Mouse (Mus musculus) hindbrain, embryonic 11.5 days (tissue): Measurements from ENCODE around the gene Gm10309. TPM values are rescaled to one million over a fixed set of nuclear protein-coding genes. Genes with fewer than 3 reads are reported as not detected.

Experiments used
- ATAC-seq: fragments of 200-750 bp; cut with Nextera tagmentation; 2 replicates; pipeline ENCODE4 v1.8.0; 2017; ENCODE audit warnings: mild to moderate bottlenecking, moderate TSS enrichment, moderate library complexity; ENCODE audit not compliant: low FRiP score
- DNase-seq: peaks from one replicate; pipeline ENCODE4 v3.0.0-alpha.2; 2015; ENCODE audit warnings: low spot score
- H3K27ac ChIP-seq: fragments of 300-500 bp; sonication (generic); 2 replicates; pipeline ENCODE4 v1.5.1; 2014; ENCODE audit warnings: mild to moderate bottlenecking, low read depth, low read length
- H3K27me3 ChIP-seq: fragments of 300-500 bp; sonication (generic); 2 replicates; pipeline ENCODE4 v1.6.1; 2014; ENCODE audit warnings: mild to moderate bottlenecking, low read length, moderate library complexity, mixed read lengths; ENCODE audit not compliant: control insufficient read depth, insufficient read depth
- H3K36me3 ChIP-seq: fragments of 300-500 bp; sonication (generic); 2 replicates; pipeline ENCODE4 v1.6.1; 2014; ENCODE audit warnings: mild to moderate bottlenecking, low read length, moderate library complexity, mixed read lengths; ENCODE audit not compliant: control insufficient read depth, insufficient read depth
- H3K4me1 ChIP-seq: fragments of 300-500 bp; sonication (generic); replicated peaks from 2 replicates; pipeline ENCODE4 v1.6.1; 2014; ENCODE audit warnings: low read length, mixed read lengths; ENCODE audit not compliant: control insufficient read depth, insufficient read depth
- H3K4me2 ChIP-seq: fragments of 300-500 bp; sonication (generic); replicated peaks from 2 replicates; pipeline ENCODE4 v1.6.1; 2014; ENCODE audit warnings: mild to moderate bottlenecking, low read depth, low read length
- H3K4me3 ChIP-seq: fragments of 300-500 bp; sonication (generic); 2 replicates; pipeline ENCODE4 v1.5.1; 2014; ENCODE audit warnings: low read depth, low read length
- H3K9ac ChIP-seq: fragments of 300-500 bp; sonication (generic); 2 replicates; pipeline ENCODE4 v1.6.1; 2014; ENCODE audit warnings: low read depth, low read length
- H3K9me3 ChIP-seq: fragments of 300-500 bp; sonication (generic); 2 replicates; pipeline ENCODE4 v1.6.1; 2016; ENCODE audit warnings: low read length; ENCODE audit not compliant: control insufficient read depth
- WGBS: fragments of 180-500 bp; shearing (Covaris S2); extraction: QIAGEN DNeasy Blood & Tissue Kit; methylation state at CpG from one replicate; pipeline ENCODE4 v1.1.7; 2014; 5-methylcytosine and 5-hydroxymethylcytosine counted together
- polyA plus RNA-seq: library from polyadenylated mRNA; unstranded; fragments of >200 nt; fragmentation: Nextera tagmentation; extraction: Ambion mirVana; gene quantifications from 2 replicates; pipeline ENCODE4 v1.2.1, GENCODE M21; 2014

The Gm10309 gene
- polyA plus RNA-seq, 1 experiment from 2014 or later, result 0.25 TPM

GRCm38 (mm10) chr17:86522649-86523048 lies 17.6 kb upstream of the Gm10309 start:
- ATAC-seq (no peak), DNase-seq (no peak)
- Histone ChIP-seq H3K4me3 (no peak overlapping the region), H3K36me3 (no peaks in the 10 kb centered on the region), H3K27ac (no peak overlapping the region), H3K4me2 (no peak overlapping the region), H3K9ac (no peak overlapping the region), H3K9me3 (no peaks in the 10 kb centered on the region), H3K27me3 (no peaks in the 10 kb centered on the region), H3K4me1 (no peaks in the 10 kb centered on the region)
- 91% methylated on average over 5 of the region's 5 CpGs for WGBS

GRCm38 (mm10) chr17:86521252-86521651 lies 16.2 kb upstream of the Gm10309 start:
- Histone ChIP-seq H3K27me3 (no peaks in the 10 kb centered on the region), H3K4me2 (no peak overlapping the region), H3K4me3 (no peak overlapping the region), H3K9me3 (no peaks in the 10 kb centered on the region), H3K4me1 (no peaks in the 10 kb centered on the region), H3K36me3 (no peaks in the 10 kb centered on the region), H3K9ac (no peak overlapping the region), H3K27ac (no peak overlapping the region)
- no peak for DNase-seq
- 96% methylated on average over 11 of the region's 11 CpGs for WGBS
- ATAC-seq, result no peak

GRCm38 (mm10) chr17:86518604-86519003 lies 13.6 kb upstream of the Gm10309 start:
- no peak overlapping the region for H3K4me2 ChIP-seq
- no peak for DNase-seq
- WGBS, result 87% methylated on average over 7 of the region's 7 CpGs
- H3K36me3 ChIP-seq, result no peaks in the 10 kb centered on the region
- H3K9ac ChIP-seq, result no peak overlapping the region
- H3K27me3 ChIP-seq, result no peaks in the 10 kb centered on the region
- no peak for ATAC-seq
- H3K4me3 ChIP-seq, result no peak overlapping the region
- H3K4me1 ChIP-seq, result no peaks in the 10 kb centered on the region
- no peak overlapping the region for H3K27ac ChIP-seq
- H3K9me3 ChIP-seq, result no peaks in the 10 kb centered on the region

- no peak overlapping the region for H3K4me2 ChIP-seq
- no peaks in the 10 kb centered on the region for H3K9me3 ChIP-seq
- no peak overlapping the region for H3K4me3 ChIP-seq
- H3K9ac ChIP-seq, result no peak overlapping the region
- no peaks in the 10 kb centered on the region for H3K36me3 ChIP-seq
- DNase-seq (no peak), ATAC-seq (no peak)
- no peaks in the 10 kb centered on the region for H3K27me3 ChIP-seq
- WGBS, result 82% methylated on average over 5 of the region's 5 CpGs
- H3K27ac ChIP-seq, result no peak overlapping the region
- H3K4me1 ChIP-seq, result no peaks in the 10 kb centered on the region
These were observed 11.6 kb upstream of the Gm10309 start for GRCm38 (mm10) chr17:86516630-86517029.

- Histone ChIP-seq H3K4me1 (no peaks in the 10 kb centered on the region), H3K27me3 (no peaks in the 10 kb centered on the region), H3K36me3 (no peaks in the 10 kb centered on the region), H3K9me3 (no peaks in the 10 kb centered on the region), H3K4me2 (no peak overlapping the region), H3K27ac (no peak overlapping the region), H3K9ac (no peak overlapping the region), H3K4me3 (no peak overlapping the region)
- no peak for ATAC-seq
- 88% methylated on average over 13 of the region's 13 CpGs for WGBS
- no peak for DNase-seq
These were observed 10.1 kb upstream of the Gm10309 start for GRCm38 (mm10) chr17:86514974-86515620.

- Histone ChIP-seq H3K9ac (no peak overlapping the region), H3K36me3 (no peaks in the 10 kb centered on the region), H3K9me3 (no peaks in the 10 kb centered on the region), H3K4me1 (no peaks in the 10 kb centered on the region), H3K4me3 (no peak overlapping the region), H3K4me2 (no peak overlapping the region), H3K27ac (no peak overlapping the region), H3K27me3 (no peaks in the 10 kb centered on the region)
- ATAC-seq (no peak), DNase-seq (no peak)
- WGBS, result 85% methylated on average over 5 of the region's 5 CpGs
These were observed 4.8 kb upstream of the Gm10309 start for GRCm38 (mm10) chr17:86509871-86510270.

- DNase-seq (no peak), ATAC-seq (no peak)
- H3K27me3 ChIP-seq, result no peaks in the 10 kb centered on the region
- H3K27ac ChIP-seq, result no peak overlapping the region
- no peak overlapping the region for H3K4me2 ChIP-seq
- H3K9ac ChIP-seq, result no peak overlapping the region
- no peaks in the 10 kb centered on the region for H3K36me3 ChIP-seq
- H3K9me3 ChIP-seq, result no peaks in the 10 kb centered on the region
- H3K4me3 ChIP-seq, result no peak overlapping the region
- no peaks in the 10 kb centered on the region for H3K4me1 ChIP-seq
- 88% methylated on average over 3 of the region's 3 CpGs for WGBS
These were observed 3.1 kb upstream of the Gm10309 start for GRCm38 (mm10) chr17:86508212-86508490.

GRCm38 (mm10) chr17:86507342-86508211 lies 2.5 kb upstream of the Gm10309 start:
- H3K9ac ChIP-seq, result no peak overlapping the region
- H3K36me3 ChIP-seq, result no peaks in the 10 kb centered on the region
- no peaks in the 10 kb centered on the region for H3K27me3 ChIP-seq
- no peak for DNase-seq
- no peaks in the 10 kb centered on the region for H3K4me1 ChIP-seq
- no peak overlapping the region for H3K27ac ChIP-seq
- no peak overlapping the region for H3K4me2 ChIP-seq
- no peak for ATAC-seq
- H3K4me3 ChIP-seq, result no peak overlapping the region
- no peaks in the 10 kb centered on the region for H3K9me3 ChIP-seq
- 70% methylated on average over 19 of the region's 19 CpGs for WGBS

GRCm38 (mm10) chr17:86506881-86507280 lies 1.8 kb upstream of the Gm10309 start:
- Histone ChIP-seq H3K9me3 (no peaks in the 10 kb centered on the region), H3K27me3 (no peaks in the 10 kb centered on the region), H3K36me3 (no peaks in the 10 kb centered on the region), H3K4me1 (no peaks in the 10 kb centered on the region), H3K4me3 (no peak overlapping the region), H3K9ac (no peak overlapping the region), H3K4me2 (no peak overlapping the region), H3K27ac (no peak overlapping the region)
- 69% methylated on average over 5 of the region's 5 CpGs for WGBS
- DNase-seq (no peak), ATAC-seq (no peak)
